Mouse (Mus musculus) skeletal muscle tissue, adult 2 months (tissue): Measurements from ENCODE around the gene Top2a.

Experiments
- DNase-seq: peaks from one replicate; pipeline ENCODE4 v3.0.0-alpha.2; 2012; ENCODE audit warnings: low read depth, low spot score

Gene Top2a

GRCm38 (mm10) chr11:98964616-98965415 is 59.2 kb downstream of the Top2a start:
- DNase-seq = no peak

DNA sequence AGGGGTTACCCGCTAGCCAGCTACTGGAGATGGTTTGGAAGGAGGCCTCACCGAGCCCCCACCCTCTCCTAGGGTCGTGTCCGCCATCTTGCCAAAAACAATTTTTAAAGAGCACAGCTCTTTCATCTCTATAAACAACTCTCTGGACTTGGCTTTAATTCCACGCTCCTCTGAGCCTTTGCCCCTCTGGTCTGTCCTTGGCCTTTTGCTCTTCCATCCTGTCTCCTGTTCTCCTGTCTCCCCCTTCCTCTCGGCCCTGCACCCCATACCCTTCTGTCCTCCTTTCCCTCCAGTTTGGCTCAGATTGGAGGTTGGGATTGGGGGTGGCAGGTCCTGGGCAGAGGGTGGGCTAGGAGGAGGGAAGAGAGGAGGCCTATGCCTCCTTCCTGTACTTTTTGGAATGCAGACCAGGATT is 59.8 kb downstream of the Top2a start:
- DNase-seq = no peak

DNA sequence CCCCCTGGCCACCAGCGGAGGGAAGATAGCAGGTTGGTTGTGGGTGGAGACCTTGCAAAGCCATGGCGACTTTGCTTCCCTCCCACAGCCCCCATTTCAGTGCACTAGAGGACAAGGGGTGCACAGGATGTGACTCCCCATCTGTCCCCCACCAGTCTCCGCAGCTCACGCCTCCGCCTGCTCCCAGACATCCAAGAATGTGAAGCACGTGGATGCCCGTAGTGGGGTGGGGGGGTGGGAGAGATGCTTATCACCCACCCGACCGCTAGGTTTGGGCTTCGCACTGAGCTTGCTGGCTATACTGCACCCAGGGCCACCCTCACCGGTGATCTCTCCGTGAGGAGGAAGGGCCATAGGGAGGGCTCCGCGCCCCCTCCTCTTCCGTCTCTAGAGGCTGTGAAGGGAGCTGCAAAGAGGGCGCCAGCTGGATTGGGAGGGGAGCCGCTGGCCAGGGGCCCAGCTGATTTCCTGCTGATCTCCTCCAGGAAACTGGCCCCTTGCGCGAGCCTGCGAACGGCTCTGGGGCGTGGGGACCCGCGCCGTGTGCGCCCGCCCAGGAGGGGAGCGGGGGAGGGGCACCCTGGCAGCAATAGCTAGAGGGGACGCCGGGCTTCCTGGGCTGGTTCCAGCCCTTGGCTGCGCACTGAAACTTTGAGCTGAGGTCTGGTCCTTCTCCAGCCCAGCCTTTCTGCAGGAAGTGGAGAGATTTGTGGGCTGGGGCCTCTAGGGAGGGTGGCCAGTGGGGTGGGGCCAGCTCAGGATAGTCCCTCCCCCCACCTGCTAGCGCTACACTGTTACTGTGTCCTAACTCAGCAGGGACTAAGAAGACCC is 60.6 kb downstream of the Top2a start:
- peak; percentile 79 for DNase-seq

- DNase-seq = no peak
Measured at GRCm38 (mm10) chr11:98962421-98963095, 61.4 kb downstream of the Top2a start.

GRCm38 (mm10) chr11:98961766-98962165 is 62.2 kb downstream of the Top2a start:
- no peak for DNase-seq

DNA sequence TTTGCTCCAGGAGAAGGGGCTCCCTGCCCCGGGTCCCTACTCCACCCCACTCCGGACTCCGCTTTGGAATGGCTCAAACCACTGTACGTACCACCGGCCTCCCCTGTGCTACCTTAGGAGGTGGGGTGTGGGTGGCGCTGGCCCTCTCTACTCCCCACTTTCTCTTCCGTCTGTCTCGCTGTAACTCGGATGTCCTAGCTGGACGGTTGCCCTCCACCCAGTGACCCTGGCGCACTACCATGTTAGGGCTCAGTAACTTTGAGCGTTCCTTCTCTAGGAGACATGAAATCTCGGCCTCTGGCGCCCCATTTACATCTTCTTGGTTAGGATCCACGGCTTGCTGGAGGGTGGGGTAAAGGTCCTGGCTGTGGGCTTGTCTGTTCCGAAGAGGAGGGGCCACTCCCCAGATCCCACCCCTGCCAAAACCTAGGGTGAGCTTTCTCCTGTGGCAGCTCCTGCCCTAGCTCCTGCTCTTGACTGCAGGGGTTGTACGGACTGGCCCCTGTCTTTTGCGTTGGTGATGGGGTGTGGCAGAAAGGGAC is 62.9 kb downstream of the Top2a start:
- no peak for DNase-seq

DNA sequence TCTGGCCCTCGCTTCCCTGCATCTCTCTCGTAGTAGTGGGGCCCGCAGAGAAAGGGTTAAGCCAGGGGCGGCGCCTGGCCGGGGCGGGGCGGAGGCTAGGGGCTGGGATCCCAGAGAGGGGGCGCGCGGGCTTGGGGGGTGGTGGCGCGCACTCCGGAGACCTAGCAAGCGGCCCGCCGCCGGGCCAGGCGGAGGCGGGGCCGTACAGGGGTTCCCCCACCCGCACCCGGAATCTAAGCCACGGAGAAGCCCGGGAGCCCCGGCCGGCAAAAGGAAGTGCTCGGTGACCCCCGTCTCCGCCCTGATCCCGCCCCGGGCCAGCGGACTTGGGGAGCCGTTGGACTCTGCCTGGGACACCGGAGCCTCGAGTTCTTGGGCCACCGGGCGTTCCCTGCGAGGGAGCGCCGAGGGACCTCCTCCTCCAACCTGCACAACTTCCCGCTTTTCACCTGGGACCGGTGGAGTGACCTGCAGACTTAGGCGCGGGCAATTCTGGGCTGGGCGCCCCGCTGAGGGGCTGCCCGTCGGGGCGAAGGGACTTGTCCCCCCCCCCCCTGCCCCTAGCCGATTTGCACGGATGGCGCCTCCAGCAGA is 63.6 kb downstream of the Top2a start:
- DNase-seq = no peak

DNA sequence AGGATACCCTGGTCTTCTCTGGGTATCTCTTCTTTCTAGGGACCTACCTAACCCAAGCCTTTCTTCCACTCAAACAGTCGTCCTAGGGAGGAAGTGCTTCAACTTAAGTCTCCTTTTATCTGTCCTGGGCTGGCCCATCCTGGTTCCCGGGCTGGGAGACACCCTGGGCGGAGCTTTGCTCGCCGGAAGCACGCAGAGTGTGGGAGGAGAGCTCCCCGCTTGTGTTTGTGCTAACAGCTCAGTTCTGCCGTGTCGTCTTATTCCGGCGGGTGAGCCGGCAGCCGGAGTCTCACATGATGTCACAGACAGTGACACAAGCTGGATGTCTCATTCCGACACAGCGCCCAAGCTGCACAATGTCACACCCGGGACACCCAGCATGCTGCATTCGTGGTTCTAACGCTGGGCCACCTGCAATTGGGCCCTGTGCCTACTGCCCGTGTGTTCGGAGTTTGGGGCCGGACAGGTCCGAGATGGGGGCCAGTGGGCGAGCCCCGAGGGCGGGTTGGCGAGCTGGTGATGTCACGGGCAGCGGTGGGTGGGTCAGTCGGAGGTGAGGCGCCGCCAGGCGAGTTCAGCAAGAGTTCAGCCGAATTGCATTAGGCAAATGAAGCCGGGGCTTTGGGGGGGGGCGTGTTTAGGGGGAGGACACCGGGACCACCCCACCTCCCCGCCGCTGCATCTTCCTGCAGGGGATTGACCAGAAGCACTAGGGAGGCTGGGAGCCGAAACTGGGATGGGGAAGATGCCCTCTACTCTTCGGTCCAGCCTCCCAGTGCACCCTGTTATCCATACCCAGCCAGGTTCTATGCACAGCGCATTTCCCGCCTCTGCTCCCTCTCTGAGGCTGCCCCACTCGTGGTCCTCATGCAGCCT is 64.3 kb downstream of the Top2a start:
- no peak for DNase-seq

GRCm38 (mm10) chr11:98956340-98956739 is 67.6 kb downstream of the Top2a start:
- DNase-seq = no peak

DNA sequence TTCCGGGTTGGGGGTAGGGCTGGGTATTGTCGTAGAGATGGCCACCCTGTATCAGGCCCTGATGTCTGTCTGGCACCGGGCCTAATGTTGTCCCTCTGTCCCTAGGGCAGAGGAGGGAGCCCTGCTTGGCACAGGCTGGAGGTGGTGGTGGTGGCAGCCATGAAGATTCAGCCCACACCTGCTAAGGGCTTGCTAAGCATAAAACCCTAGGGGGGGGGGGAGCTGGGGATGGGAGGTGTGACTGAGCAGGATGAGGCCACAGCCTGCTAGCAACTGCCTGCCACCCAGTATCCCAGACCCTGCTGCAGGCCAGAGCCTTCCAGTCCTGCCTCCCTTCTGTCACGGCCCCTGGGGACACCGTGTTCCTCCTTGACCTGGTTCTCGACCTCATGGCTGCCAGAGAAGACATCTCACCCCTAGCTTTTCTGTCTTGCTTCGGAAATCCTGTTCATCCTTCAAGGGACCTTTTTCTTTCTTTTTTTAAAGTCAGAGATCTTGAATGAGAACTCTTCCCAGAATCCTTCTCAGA is 68.2 kb downstream of the Top2a start:
- DNase-seq = no peak

GRCm38 (mm10) chr11:98954801-98955706 is 68.9 kb downstream of the Top2a start:
- DNase-seq = no peak

DNA sequence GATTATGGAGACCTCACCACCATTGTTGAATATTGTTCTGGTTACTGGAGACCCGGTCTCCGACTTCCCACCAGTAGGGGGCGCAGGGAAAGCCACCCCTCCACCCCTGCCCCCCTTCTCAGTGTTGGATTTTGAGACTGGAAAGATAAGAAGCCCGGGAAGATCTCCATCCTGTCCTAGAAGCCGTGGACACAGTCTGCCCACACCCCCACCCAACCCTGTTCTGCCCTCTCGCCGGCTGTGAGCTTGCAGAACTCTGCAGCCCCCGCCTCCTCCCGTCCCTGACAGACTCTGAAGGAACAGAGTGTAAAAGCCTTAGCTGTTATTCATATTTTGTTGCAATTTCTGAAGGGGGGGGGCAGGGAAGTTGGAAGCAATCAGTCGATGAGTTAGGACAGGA is 69.6 kb downstream of the Top2a start:
- DNase-seq = no peak

DNA sequence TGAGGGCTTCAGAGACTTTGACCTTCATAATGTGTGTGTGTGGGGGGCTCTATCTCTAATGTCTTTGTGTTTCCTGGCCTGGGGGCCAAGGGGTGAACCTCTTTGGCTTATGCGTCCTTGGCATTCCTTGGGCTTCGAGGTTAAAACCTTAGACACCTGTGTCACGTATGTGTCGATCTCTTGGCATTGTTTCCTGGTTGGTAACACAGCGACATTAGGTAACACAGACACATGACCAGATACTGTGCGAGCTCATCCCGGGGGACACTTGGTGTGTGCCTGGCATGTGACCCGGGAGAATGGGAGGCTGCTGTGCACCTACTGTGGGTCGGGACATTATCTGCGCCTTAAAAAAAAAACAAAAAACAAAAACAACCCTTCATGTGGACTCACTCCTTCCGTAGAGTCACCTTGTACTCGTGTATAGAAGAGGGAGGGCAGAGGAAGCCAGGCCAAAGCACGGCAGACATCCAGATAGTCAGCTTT is 70.1 kb downstream of the Top2a start:
- no peak for DNase-seq

DNA sequence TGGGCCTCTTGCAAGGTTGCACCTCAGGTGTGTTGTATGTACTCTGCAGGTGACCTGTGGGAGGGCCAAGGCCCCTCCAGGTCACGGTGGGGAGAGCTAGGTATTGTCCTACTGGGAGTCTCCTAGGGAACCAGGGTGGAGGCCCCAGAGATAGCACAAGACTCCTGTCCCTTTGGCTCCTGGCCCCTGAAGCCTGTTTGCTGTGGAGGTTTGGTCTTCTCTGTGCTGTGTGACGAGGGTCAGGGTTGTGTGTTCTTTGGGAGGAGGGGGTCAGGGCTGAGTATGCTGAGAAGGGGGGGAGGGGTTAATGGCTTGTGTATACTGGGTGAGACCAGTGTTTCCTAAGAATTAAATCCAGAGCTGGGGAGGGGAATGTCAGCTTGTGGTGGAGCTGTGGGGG is 70.6 kb downstream of the Top2a start:
- no peak for DNase-seq

- no peak for DNase-seq
Measured at GRCm38 (mm10) chr11:98952736-98953135, 71.3 kb downstream of the Top2a start.

DNA sequence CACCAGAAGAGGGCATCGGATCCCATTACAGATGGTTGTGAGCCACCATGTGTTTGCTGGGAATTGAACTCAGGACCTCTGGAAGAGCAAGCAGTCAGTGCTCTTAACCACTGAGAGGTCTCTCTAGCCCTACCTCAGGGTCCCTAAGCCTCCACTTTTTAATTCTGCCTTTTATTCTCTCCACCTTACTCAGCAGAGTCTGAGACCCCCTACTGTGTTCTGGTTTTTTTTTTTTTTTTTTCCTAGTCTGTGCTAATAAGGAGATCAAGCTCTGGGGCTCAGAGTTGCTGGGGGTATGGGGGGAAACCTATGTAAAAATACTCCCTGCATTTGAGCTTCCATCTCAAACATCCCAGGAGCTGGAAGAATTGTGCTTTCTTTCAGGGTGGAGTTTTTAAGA is 71.9 kb downstream of the Top2a start:
- DNase-seq = no peak

GRCm38 (mm10) chr11:98951026-98951906 is 72.7 kb downstream of the Top2a start:
- DNase-seq = peak; percentile 95

- no peak for DNase-seq
Measured at GRCm38 (mm10) chr11:98950484-98950883, 73.5 kb downstream of the Top2a start.
